Mouse (Mus musculus) bone marrow macrophage, adult 2 months (primary cell): ENCODE data around the gene Cavin4. TPM values are rescaled to one million over a fixed set of nuclear protein-coding genes. Genes with fewer than 3 reads are reported as not detected.

Experiments used
- H3K27ac ChIP-seq: 2 replicates; pipeline ENCODE4 v1.5.1; 2012; ENCODE audit warnings: low read depth, low read length; ENCODE audit not compliant: insufficient read depth
- H3K4me1 ChIP-seq: 2 replicates; pipeline ENCODE4 v1.6.1; 2012; ENCODE audit warnings: low read length; ENCODE audit not compliant: control insufficient read depth, insufficient read depth
- H3K4me3 ChIP-seq: 2 replicates; pipeline ENCODE4 v1.5.1; 2012; ENCODE audit warnings: mild to moderate bottlenecking, low read length, moderate library complexity; ENCODE audit not compliant: insufficient read depth
- CTCF ChIP-seq: IDR thresholded peaks from 2 replicates; pipeline ENCODE4 v1.5.1; 2012; ENCODE audit warnings: low read depth, mild to moderate bottlenecking, low read length, moderate library complexity
- POLR2A ChIP-seq: IDR thresholded peaks from 2 replicates; pipeline ENCODE4 v1.6.1; 2012; ENCODE audit warnings: mild to moderate bottlenecking, low read depth, low read length, borderline replicate concordance
- polyA plus RNA-seq: library from polyadenylated mRNA; stranded (reverse); fragments of >200 nt; gene quantifications from 2 replicates; pipeline ENCODE4 v1.2.4, GENCODE M21; 2012; ENCODE audit not compliant: missing spikeins, insufficient read depth, insufficient read length

The Cavin4 gene
- polyA plus RNA-seq, 1 experiment, result not detected

DNA sequence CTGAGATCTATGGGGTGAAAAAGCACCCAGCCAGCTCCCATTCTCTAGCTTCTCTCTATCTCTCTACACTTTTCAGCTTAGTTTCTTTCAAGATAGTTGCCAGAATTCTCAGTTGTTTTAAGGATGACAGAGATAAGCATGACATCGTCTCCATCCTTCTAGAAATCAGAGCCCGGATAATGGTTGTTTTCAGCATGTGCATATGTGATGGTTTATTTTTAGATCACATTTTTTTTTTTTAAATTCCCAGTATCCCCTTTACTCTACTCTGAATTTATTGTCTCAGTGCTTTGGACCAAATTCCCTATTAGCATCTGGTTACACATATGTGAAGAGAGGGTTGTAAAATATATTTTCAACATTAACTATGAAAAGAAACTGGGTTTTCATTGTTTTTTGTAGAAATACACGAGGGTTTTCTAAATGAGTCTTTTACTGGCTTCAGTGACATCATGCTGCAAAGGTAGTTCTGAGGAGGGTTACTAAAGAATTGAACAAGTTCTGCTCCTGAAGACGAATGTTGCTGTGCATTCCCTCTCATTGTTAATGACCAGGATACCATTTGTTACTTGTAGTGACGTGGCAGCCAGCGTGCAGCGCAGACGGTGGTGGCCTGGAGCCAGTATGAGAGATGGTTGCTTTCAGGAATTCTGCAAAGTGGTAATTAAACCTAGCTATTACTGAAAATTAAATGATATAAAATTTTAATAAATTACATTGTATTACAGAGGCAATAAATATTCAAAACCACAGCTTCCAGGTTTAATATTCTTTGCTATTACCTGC lies 52.7 kb downstream of the Cavin4 start:
- TF ChIP-seq CTCF, result no peak
- H3K27ac ChIP-seq, result no peak overlapping the region
- H3K4me3 ChIP-seq, result no peak overlapping the region
- H3K4me1 ChIP-seq, result no peaks in the 10 kb centered on the region

DNA sequence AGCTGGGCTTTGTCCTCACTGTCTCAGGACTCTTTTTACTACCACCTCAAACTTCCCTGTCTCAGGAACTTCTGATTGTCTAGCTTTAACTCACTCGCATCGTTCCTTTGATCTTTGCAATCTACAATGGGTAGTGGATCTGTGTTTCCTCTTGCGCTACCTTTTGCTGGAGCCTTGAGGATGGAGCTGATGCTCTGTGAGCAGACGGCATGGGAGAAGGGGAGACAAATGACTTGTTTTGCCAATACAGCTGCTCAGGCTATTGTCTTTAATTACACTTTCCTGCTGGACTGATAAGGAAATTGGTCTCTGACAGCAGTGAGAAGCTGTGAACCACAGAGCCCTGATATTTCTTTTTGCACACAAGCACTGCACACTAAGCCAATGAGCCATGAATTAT lies 53.5 kb downstream of the Cavin4 start:
- Histone ChIP-seq H3K4me3 (no peak overlapping the region), H3K4me1 (no peaks in the 10 kb centered on the region), H3K27ac (no peak overlapping the region)
- TF ChIP-seq CTCF, result no peak
- no peak for TF ChIP-seq POLR2A

Other genes starting within 250 kb of the Cavin4 start
- gene Tex10, start 190.1 kb upstream of the Cavin4 start, polyA plus RNA-seq, result 17.2 and 21.3 TPM in 2 replicates
- 0.67 and 1.4 TPM in 2 replicates for gene Msantd3, start 123.6 kb upstream of the Cavin4 start, polyA plus RNA-seq
- 0.47 TPM in 1 of 2 replicates, not detected in the other for gene Tmeff1, start 78.3 kb upstream of the Cavin4 start, polyA plus RNA-seq